Mouse (Mus musculus) MEL (cell line): ENCODE data around the gene Gsg1l.

Experiments
- BHLHE40 ChIP-seq: IDR thresholded peaks from 2 replicates; pipeline ENCODE4 v1.6.1; 2012; ENCODE audit warnings: low read depth, mild to moderate bottlenecking, inconsistent platforms, low read length, improper control_type of control experiment, borderline replicate concordance
- CTCF ChIP-seq, 3 experiments: IDR thresholded peaks in 2 of 3; conservative IDR thresholded peaks in 1 of 3; 2 replicates each; pipeline ENCODE4 v1.5.1; 2011 to 2012; ENCODE audit warnings: low read length in 3 of 3, low read depth in 2 of 3, mild to moderate bottlenecking in 2 of 3, improper control_type of control experiment in 1 of 3, inconsistent platforms in 1 of 3, mixed read lengths in 1 of 3, moderate library complexity in 1 of 3; ENCODE audit not compliant: control insufficient read depth in 1 of 3, insufficient read depth in 1 of 3, poor library complexity in 1 of 3, severe bottlenecking in 1 of 3
- GATA1 ChIP-seq: IDR thresholded peaks from 2 replicates; pipeline ENCODE4 v1.6.1; 2011; ENCODE audit warnings: low read depth, low read length, improper control_type of control experiment
- MYC ChIP-seq: IDR thresholded peaks from 2 replicates; pipeline ENCODE4 v1.6.1; 2011; ENCODE audit warnings: low read depth, mild to moderate bottlenecking, low read length, improper control_type of control experiment, moderate library complexity
- NRF1 ChIP-seq: IDR thresholded peaks from 2 replicates; pipeline ENCODE4 v1.6.1; 2014; ENCODE audit warnings: low read depth, mild to moderate bottlenecking, inconsistent platforms, low read length, improper control_type of control experiment, moderate library complexity; ENCODE audit not compliant: poor library complexity, insufficient read depth, severe bottlenecking
- USF2 ChIP-seq, 2 experiments: IDR thresholded peaks; 2 replicates each; pipeline ENCODE4 v1.6.1; 2011 to 2012; ENCODE audit warnings: improper control_type of control experiment in 2 of 2, low read length in 2 of 2, borderline replicate concordance in 1 of 2, inconsistent platforms in 1 of 2, low read depth in 1 of 2, mild to moderate bottlenecking in 1 of 2; ENCODE audit not compliant: insufficient read depth in 1 of 2

DNA sequence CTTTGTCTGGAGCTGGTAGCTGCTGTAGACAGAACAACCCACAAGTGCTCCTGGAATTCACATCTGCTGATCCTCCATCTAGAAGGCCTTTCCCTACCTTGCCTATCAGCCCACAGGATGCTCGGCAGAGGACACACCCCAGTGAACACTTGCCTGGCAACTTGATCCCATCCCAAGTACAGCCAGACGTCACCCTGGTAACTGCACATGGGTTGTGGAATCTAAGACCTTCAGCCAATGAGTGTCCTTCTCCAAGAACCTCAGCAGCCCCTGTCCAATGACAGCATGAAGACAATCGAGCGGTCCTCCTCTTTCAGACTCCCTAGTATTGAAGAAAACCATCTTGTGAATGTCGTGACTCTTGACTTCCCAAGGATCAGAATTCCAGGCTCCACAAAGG, 80.5 kb downstream of the Gsg1l start:
- TF ChIP-seq NRF1 (no peak), MYC (no peak), USF2 (IDR thresholded peaks at IDR 0.05; ENCODE audit: borderline replicate concordance in 1 of 2, insufficient read depth in 1 of 2, low read depth in 1 of 2, low read length in 2 of 2) (no peak), CTCF (IDR thresholded peaks at IDR 0.05 in 2 of 3, conservative IDR thresholded peaks at IDR 0.05 in 1 of 3; ENCODE audit: control insufficient read depth in 1 of 3, insufficient read depth in 1 of 3, low read depth in 2 of 3, low read length in 3 of 3, poor library complexity in 1 of 3, severe bottlenecking in 1 of 3) (no peak), GATA1 (no peak), BHLHE40 (no peak)
